Mouse (Mus musculus) induced T-regulatory cell, adult 2 months (primary cell): Measurements from ENCODE around the gene Cep89.

Experiments
- DNase-seq: peaks from one replicate; pipeline ENCODE4 v3.0.0-alpha.2; 2012; ENCODE audit warnings: low read depth

Gene Cep89

DNA sequence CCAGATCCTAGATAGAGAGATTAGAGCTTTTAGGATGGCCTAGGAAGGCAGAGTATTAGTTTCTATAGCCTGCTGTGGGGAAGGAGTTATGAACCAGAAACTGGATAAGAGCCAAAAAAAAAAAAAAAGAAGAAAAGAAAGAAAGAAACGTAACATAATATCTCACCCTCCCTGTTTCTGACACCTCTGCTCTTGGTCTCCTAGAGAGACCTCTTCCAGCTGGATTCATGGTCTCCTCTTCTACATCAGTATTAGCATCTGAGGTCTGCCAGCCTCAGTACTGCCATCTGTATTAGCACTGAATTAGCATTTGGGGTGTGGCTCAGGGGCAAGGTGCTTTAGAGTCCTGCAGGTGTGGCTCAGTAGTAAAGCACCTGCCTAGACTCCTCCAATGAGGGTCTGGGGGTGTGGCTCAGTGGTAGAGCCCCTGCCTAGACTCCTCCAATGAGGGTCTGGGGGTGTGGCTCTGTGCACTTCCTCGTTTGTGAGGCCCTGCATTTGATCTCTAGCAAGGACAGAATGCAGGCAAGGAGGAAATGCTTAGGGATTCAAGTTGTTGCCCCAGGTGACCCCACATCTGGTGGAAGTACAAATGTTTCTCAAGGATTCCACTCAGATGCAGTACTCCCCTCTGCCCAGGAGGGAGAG lies 14.0 kb upstream of the Cep89 start:
- DNase-seq: no peak

DNA sequence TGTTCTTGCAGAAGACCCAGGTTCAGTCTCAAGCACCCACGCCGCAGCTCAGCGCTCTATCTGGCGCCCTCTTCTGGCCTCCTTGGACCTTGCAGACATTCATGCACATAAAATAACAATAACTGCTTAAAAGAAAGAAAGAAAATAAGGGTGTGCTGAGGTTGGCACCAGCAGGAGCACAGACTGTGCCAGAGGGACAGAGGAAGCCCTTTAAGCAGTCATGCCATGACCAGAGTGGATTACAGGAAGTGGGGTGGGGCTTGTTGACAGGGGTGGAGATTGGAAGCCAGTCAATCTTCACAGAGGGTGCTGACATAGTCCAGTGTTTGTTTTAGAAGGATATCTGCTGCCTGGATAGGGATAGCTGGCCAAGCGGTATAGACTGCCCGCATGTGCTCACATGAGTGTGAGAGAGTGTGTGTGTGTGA lies 10.3 kb upstream of the Cep89 start:
- peak; percentile 38 for DNase-seq

DNA sequence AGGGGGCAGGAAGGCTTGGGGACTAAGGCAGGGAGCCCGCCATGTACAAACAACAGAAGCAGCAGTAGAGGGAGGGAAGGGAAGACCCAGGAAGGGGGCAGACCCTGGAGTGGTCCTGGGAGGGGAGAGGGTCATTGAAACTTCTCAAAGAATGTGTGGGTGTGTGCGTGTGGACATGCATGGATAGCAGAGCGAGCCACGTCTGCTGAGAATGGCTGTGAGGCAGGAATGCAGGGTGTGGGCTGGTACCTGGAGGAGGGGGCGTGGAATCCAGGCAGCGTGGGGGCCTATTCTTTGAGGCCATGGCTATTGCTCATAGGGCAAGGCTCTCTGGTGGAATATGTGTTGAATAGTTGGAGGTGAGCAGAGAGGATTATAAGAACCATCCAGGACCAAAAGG lies 8.1 kb upstream of the Cep89 start:
- no peak for DNase-seq

DNA sequence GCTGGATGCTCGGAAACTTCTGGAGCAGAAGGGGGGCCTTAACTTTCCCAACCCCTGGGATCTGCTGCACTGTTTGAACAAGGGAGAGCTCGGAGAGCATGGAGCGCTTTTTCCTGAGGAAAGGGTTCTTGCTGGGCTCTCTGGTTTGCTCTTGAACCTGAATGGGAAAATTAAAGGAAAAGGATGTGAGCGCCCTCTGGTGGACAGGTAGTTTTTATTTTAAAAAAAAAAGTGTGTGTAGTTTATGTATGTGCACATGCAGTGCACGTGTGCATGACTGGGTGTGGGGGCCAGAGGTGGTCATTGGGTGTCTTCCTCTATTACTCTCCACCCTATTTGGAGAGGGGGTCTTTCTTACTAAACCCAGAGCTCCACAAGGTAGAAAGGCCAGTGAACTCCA lies 3.9 kb upstream of the Cep89 start:
- DNase-seq: peak; percentile 57

DNA sequence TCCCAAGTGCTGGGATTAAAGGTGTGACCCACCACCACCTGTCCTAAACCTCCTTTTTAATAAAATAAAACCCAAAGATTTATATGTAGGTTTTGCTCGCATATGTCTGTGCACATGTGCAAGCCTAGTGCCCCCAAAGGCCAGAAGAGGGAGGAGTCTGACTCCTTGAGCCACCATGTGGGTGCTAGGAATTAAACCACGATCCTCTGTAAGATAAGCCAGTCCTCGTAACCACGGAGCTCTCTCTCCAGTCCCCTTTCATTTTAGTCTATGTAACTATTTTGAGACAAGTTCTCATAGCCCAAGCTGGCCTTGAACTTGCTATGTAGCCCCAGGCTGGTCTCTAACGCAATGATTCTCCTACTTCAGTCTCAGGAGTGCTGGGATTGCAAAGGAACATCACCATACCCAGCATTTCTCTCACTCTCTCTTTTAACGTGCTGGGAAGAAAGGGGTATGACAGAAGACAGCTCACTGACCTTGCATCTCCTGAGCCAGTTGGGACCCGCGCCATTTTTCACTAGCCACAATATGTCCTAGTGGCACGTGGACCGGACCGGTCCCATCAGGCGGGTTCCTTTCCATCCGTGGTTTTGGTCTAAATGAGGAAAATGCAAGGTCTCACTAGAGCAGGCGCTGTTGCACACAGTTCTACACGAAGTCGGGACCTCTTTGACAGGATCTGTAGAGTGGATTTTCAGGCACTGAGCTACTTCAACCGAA lies 940 bp upstream of the Cep89 start:
- peak; percentile 31 for DNase-seq

DNA sequence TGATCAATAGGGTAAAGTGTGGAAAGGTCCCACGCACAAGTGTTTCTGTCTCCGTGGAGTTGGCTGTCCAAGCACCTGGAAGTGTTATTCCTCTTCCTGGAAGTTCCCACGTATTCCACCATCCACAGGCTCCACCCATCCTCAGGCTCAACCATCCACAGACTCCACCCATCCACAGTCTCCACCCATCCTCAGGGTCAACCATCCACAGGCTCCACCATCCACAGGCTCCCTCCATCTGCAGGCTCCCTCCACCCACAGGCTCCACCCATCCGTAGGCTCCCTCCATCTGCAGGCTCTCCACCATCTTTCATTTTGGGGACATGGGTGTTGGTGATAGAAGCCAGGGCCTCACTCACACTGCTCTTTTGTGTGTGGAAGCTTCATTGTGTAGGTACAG lies 4.3 kb downstream of the Cep89 start:
- DNase-seq: no peak

DNA sequence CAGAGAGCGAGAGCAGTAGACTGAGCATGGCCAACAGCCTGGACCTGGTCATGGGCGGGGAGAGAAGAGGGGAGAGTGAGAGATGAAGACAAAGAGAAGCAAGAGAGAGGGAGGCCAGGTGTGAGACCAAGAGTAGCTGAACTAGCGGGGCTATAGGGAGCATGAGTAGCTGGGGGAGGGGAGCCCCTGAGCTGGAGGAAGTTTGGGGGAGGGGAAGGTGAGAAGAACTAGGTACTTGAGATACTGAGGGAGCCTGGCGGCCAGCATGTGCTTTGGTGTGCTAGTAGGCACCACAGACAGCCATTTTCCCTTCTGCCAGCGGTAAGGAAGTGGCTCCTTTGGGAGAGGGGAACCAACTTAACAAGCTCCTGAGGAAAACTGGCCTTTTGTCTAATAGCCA lies 18.4 kb downstream of the Cep89 start:
- no peak for DNase-seq

DNA sequence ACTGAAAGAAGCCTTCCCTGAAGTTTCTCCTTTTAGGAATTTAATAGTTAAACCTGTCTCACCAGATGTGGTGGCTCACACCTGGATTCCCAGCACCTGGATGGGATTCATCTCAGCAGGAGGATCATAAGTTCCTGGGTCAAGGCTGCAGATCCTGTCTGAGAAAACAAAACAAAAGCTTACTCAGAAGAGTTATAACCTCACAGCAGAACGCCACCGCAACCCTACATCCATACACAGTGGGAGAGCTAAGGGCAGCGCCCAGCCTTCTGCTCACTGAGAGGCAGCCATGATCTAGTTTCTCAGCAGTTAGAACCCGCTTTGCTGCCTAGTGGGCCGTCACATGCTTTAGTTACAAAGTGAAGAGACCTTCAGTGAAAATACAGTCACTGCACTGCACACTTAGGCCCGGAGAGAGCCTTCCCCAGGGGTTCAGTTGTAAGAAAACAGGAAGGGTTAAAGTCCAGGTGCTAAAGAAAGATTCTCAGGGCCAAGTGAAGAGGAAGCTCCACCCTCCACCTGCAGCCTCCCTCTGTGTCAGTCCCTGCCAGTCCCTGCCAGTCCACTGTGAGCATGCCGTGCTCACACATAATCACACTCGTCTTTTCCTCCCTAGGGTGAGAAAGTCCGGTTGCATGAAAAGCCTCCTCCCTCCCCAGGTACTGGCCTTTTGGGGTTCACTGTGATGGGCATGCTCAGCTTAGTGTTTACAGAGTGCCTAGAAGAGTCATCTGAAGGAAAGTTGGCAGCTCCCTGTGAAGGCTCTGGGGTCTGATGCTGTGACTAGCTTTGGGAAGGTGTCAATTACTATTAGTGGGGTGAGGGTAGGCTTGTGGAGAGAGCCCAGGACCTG lies 19.2 kb downstream of the Cep89 start:
- DNase-seq: no peak

DNA sequence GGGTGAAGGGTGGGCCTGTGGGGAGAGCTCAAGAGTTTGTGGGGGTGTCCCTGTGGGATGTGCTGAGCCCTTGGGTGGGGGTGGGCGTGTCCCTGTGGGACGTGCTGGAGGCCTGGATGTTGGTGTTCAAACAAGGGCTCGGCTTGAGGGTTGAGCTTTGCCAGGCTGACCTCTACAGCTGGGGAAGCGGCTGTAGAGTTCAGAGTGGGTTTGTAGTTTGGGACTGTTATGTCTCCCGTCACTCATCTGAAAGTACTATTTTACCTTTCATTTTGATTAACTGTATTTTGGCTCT lies 19.8 kb downstream of the Cep89 start:
- DNase-seq: no peak

DNA sequence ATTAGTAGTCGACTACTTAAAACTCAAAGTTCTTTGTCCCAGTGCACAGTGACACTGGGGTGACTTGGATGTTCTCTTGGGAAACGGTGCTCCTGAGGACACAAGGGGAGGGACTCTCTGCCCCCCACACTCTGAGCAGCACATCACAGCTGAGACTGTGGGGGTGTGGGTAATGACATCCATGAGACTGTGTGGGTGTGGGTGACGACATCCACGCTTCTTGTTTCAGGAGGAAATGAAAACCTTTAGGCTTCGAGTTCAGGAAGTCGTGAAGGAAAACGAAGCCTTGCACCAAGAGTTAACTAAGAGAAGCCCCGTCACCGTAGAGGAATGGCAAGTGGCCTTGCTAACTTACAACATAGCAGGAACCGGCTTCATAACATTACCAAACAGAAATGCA lies 26.2 kb downstream of the Cep89 start:
- DNase-seq: no peak

DNA sequence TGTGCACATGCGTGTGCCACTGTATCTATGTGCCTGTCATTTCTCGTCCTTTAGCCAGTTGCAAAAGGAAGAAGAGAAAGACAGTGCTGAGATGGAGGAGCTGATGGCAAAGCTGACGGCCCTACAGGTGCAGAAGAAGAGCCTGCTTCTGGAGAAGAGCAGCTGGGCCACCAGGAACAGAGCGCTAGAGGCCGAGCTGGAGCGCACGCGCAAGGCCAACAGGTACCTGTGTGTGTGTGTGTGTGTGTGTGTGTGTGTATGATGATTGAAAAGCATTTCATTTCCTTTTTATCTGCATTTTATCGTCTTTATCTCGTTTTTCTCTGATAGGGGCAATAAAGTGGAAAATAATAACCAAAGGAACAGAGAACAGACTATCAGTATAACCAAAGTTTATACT lies 31.3 kb downstream of the Cep89 start:
- no peak for DNase-seq

DNA sequence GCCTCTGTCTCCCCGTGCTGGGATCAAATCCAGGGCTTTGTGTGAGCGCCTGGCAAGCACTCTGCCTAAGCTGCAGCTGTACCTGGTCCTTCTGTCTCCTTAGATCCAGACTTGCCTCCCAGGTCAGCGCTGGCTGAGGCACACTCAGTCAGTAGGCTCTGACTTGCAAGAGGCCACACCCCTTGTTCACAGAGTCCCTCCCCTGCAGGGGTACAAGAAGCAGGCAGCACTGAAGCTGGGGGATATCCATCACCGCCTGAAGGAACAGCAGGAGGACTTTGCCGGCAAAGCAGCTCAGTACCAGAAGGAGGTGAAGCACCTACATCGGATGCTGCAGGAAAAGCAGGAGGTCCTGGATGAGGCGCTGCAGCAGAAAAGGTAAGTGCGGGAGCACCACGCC lies 38.4 kb downstream of the Cep89 start:
- DNase-seq: no peak

DNA sequence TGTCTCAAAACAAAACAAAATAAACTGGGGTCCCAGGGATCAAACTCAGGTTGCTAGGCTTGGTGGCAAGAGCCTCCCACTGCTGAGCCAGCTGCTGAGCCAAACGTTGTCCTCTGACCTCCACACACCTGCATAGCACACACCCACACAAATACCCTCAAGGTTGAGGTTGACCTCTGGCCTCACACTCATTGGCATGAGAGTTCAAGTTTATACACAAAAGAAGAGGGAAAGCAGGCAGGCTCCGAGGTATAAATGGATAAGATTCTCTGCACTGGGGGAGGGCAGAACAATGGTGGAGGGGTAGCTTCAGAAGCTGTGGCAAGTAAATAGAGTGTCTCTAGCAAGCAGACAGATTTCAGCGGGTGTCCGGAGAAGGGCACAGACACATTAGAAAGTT lies 50.7 kb downstream of the Cep89 start:
- no peak for DNase-seq

DNA sequence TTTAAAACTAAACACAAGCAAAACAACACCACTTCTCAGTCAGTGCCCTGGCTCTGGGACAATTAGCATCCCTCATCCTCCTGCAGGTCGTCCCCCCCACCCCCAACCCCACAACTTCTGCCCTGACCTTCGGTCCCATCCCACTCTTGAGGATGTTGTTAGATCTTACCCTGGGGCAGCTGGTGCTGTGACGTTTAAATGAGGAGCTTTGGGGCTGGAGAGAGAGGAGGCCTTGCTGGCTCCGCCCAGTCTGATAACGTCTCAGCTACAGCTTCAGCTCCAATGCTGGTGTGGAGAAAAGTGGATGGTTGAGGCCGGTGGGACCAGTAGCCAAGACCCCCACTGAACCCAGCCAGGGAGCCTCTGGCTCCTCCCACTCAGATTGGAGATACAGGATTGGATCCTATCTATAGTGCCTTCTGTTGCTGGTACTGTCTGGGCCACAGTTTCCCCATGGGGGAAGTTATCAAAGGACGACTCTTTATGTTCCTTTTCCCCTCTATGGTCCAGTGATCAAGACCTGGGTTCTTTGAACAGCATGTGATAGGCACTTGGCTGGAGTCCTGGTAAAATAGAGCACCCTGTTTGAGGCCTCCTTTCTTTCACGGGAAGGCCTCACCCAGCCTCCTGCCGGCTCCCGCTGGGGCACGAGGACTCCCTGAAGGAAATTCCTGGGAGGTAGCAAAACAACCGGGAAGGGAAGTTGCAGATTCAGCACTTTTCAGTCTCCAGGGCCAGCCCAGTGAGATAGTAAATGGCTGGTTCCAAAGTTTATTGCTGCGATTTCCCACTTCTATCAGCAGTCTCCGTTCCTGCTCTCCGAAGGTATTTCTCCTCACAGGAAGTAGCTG lies 51.4 kb downstream of the Cep89 start, which contains the start of gene Slc7a9:
Slc7a9 (plus strand) TSS at position 801 of the 851 bp plus-strand sequence.
- no peak for DNase-seq

DNA sequence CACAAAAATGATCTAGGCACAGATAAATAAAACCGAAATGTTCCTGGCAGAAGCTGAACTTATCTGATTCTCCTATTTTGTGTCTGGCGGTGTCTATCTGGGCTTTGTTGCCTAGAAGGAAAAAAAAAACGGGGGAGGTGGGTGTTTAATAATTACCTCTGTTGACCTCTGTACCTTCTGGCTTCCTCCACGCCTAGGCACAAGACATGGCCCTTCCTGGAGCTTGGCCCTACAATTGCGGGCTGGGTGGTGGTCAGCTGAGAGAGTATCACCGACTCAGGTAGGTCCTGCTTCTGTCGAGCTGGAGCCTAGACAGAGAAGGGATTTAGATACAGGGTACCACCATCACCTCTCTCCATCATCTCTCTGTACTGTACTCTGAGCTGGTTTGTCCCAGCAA lies 52.0 kb downstream of the Cep89 start:
- DNase-seq: no peak

DNA sequence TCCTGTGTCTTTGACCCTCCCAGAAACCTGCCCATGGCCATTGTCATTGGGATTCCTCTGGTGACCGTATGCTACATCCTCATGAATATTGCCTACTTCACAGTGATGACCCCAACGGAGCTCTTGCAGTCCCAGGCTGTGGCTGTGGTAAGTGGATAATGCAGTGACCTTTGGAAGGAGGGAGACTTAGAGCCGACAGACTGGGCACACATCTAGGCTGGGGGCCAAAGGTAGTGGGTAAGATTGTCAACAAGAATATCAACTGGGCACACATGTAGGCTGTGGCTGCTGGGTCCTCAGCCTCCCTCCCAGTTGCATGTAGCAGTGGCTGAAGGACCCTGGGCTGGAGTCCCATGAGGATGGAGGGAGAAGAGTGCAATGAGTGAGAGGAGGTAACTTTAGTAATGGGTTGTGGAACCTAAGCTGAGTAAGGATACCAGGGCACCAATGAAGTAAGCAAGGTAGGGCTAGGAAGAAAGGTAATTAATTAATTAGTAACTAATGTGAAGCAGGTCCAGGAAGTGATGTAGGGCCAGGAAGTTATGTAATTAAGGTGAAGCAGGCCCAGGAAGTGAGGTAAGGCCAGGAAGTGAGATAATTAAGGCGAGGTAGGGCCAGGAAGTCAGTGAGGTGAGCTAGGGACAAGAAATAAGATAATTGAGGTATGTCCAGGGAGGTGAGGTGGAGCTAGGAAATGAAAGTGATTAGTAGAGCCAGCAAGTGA lies 59.4 kb downstream of the Cep89 start:
- no peak for DNase-seq

DNA sequence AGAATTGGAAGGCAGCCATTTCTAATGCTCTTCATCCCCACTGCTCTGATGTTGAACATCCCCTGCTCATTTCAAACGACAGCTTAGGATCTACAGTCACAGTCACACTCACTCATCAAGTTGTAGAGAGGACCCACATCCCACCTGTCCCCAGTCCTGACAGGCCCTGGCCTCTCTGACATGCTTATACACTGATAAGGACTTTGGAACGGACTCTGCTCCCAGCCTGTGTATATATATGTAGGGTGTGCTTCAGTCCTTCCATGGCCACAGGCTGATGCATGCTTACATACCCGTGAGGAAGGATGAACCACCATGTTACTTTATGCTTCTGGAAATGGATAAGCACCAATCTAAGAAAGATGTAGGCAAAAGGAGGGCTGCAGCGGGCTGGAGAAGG lies 64.1 kb downstream of the Cep89 start:
- no peak for DNase-seq

DNA sequence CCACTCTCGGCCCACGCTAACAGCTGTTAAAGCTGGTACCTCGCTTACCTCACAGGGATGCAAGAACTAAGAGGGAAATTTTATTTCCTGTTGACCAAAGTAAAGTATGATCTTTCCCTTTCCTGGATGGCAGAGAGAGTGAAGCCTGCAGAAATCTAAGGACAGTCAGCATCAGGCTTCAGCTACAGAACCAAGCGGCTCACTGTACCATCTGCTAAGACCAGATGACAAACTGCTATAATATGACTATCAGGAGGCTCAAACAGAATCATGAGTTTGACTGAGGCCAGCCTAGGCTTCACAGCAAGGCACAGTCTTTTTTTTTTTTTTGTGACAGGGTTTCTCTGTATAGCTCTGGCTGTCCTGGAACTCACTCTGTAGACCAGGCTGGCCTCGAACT lies 68.2 kb downstream of the Cep89 start:
- DNase-seq: no peak

DNA sequence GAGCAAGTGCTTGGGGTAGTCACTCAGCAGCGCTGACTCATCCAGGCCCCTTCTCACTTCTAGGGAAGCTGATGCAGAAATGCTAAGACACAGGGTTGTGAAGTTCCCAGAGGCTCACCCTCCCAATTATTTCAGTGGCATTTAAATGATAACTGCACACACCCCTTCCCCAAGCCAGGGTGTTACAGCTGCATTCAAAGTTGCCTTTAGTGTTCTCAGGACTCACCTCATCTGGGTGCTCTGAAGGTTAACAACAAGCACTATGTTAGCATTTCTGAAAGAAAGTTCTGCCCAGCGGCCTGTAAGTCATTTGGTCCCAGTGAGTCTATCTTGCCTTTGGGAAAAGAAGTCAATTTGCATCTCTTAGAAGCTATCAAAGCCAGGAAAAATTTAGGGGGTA lies 71.0 kb downstream of the Cep89 start:
- DNase-seq: no peak

DNA sequence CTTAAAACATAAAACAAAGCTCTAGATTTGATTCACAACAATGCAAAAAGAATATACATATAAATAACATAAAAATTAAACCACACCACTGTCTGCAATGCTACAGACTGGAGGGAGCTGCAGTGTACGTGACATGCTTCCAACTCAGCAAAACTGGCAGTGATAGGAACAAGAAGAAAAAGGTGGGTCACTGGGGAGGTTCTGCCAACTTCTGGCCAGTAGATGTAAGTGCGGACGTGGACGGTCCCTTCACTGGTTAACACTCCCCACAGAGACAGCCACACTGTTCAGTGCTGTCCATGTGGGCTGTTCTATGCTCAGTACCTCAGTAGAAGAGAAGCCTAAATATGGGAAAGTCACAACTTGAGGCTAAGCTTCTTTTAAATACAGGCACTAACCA lies 74.0 kb downstream of the Cep89 start:
- DNase-seq: no peak

DNA sequence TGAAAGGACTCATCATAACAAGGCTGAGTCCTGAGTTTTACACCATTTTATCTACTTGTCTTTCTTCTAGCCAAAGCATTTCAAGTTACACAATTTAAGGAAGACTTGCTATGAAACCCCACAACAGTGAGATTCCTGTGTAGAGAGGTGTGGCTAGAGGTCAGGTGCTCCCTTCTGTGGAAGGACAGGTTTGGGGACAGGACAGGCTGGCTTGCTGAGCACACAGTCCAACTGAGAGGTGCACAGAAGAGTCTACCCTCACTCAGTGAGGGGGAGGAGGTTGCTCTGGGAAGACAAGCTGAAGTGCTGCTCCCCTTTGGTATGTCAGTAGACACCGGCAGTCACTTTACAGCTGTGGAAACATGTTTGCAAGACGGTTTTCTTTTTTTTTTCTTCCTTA lies 79.6 kb downstream of the Cep89 start:
- DNase-seq: no peak

DNA sequence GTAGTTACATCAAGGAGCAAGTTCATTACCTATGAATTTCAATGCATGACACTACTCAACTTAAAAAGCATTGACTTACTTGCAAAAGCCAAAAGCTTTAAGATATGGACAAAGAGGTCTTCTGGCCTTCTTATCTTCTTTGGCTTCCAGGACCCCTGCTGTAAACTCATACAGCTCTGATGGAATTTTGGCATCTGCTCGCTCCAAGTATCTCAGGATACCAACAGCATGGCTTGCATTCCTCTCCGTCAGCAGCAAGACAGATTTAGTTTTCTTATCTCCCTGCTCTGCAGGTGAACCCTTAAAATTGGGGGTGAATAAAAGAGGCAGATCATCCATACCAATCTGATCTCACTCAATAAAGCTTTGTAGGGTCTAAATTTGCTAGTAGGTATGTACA lies 88.3 kb downstream of the Cep89 start:
- no peak for DNase-seq
